Mouse (Mus musculus) T-helper 2 cell (primary cell): ENCODE results near the gene Minos1.

Source experiments
- in situ Hi-C: fragments of 300-600 bp; cut with MboI, MseI; formaldehyde crosslinking; loops from one replicate; pipeline ENCODE4 v1.15.1; 2025; ENCODE audit warnings: high pct_unique_total_duplicates

The Minos1 gene

DNA sequence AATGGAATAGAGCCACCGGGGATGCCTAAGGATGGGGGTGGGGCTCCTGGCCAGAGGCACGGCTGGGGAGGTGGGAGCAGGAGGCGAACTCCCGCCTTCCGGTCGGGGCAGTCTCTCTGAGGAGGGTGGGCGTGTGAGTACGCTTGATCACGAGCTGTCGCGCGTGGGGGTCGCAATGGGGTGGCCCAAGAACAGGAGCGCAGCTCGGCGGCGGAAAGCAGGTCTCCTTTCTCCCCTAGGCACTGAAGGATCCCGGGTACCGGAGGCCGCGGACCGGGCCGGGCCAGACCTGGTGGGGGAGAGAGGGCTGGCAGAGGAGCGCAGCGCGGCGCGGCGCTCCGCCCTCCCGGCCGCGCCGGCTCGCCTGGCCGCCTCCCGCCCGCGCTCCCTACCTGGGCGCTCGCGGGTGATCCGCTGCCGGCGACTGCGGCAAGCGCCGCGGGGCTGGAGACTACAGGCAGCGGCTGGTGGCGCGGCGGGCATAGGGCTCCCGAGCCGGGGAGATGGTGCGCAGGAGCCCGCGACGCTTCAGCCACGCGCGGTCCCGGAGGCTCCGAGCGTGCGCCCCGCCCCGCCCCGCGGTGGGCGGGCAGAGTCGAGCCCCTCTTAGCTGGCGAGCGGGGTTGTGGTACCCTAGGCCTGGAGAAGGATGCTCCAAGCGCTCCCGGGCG is 55.7 kb downstream of the Minos1 start, which contains the start of gene Htr6:
Htr6 (minus strand) TSS at position 530 of the 671 bp plus-strand sequence.
- in situ Hi-C loops, result loop anchor here (25.0 kb wide), 1 partner anchor 187 kb away; no protein-coding TSS in a partner anchor

GRCm38 (mm10) chr4:139074060-139074459 is 56.9 kb downstream of the Minos1 start:
- in situ Hi-C loops, result no loop called here

GRCm38 (mm10) chr4:139068287-139068686 is 62.6 kb downstream of the Minos1 start:
- in situ Hi-C loops, result no loop called here

DNA sequence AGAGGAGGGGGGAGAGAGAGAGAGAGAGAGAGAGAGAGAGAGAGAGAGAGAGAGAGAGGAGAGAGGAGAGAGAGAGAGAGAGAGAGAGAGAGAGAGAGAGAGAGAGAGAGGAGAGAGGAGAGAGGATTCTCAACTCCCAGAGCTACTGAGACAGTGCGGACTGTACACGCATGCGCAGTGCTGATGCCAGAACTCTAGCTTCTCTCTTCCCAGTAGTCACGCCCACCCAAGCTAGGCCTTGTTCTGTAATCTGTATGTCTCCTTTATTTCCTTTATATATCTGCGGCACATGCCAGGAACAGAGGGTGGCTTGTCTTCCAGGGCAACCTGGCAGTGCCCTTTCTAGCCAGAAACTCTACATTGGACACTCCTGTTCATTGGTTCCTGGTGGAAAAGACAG is 66.1 kb downstream of the Minos1 start:
- in situ Hi-C loops, result no loop called here

- in situ Hi-C loops, result no loop called here
Observed at GRCm38 (mm10) chr4:139059569-139059968, 71.3 kb downstream of the Minos1 start.

DNA sequence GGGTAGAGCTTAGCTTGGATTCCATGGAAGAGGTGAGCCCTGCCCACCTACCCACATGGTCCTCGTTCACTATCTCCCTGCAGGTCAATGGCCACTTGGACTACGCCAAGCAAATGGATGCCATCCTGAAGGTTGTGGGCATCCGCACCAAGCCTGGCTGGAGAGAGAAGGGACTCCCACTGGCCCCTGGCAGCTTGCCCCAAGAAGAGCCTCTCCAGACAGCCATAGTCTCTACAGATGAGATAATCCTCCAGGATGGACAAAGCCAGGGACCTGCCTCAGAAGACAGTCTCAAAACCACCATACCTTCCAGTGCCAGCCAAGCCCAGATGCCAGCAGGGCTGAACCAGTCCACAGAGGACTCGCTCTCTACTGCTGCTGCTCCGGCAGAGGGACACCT is 72.9 kb downstream of the Minos1 start:
- in situ Hi-C loops, result no loop called here

DNA sequence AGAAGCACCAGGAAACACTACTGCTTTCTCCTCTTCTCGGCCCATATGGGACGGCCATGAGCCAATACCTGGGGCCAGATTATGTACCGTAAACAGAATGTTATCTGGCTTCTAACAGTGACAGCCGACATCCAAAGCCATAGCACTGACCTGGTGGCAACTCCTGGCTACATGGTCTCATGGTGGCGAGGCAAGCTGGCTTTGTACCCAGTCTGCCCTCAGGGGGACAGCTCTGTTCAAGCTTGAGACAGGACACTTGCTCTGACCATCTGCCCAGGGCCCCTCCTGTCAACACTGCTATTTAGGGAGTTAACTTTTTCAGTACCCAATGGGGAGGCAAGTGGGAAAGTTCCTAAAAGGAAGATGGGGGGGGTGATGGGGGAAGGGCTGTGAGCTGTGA is 73.6 kb downstream of the Minos1 start:
- in situ Hi-C loops, result no loop called here

GRCm38 (mm10) chr4:139055744-139056143 is 75.2 kb downstream of the Minos1 start:
- in situ Hi-C loops, result no loop called here

DNA sequence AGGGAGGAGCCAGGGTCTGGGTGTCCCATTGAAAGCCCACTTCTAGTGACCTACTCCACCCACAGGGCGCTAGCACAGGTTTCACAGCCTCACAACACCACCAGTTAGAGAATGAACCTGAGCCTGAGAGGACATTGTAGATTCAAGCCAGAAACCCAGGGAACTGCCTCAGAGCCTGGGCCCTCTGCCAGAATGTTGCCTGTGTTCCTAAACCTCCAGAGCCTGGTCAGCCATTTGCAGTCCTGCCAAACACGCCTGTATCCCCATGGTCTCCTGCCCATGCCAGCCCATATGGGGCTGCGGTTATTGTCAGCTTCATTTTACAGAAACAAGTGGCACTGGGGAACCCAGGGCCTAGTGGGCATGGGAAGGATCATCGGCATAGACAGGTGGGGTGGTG is 75.6 kb downstream of the Minos1 start:
- in situ Hi-C loops, result no loop called here

DNA sequence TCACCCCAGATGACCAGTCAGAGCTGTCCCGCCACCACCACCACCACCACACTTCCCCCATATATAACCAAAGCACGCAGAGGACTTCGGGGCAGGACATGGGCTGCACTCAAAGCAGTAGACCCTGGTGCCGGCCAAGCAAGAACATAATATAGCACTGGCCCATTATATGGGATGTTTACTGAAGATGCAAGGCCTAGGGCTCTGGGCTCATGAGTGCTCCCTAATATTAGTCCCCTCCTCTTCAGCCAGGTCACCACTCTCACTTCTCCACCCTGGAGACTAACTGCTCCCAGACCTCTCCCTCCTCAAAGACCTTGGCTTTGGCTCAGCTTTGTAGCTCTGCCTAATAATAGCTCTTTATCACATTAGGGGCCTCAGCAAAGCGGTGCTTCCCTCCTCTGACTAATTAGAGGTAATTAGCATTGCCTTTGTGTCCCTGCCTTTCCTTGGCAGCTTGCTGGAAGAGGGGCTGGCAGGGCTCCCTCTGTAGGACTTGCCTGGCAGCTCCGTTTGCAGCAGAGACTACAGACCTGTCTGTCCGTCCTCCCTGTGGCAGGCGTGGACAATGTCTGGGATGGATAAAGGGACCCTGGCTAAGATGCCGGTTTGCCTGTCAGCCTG is 76.5 kb downstream of the Minos1 start:
- in situ Hi-C loops, result no loop called here

- in situ Hi-C loops, result no loop called here
Observed at GRCm38 (mm10) chr4:139053391-139053790, 77.5 kb downstream of the Minos1 start.

GRCm38 (mm10) chr4:139052796-139053195 is 78.1 kb downstream of the Minos1 start:
- in situ Hi-C loops, result no loop called here
